Mouse (Mus musculus): Measurements from ENCODE around the gene Orc5. TPM values are rescaled to one million over a fixed set of nuclear protein-coding genes. Genes with fewer than 3 reads are reported as not detected.

The Orc5 gene
- 0.69 and 0.72 TPM in 2 replicates for polyA plus RNA-seq (2012)

- no peak for TF ChIP-seq TAL1 (IDR thresholded peaks at IDR 0.05; ENCODE audit: low read length)
- no peak; the same call in 1 of the 2 replicates for TF ChIP-seq GATA1 (IDR thresholded peaks at IDR 0.05; ENCODE audit: low read length)
- H3K27me3 ChIP-seq (ENCODE audit: control insufficient read depth), result no peaks in the 10 kb centered on the region
- H3K36me3 ChIP-seq (ENCODE audit: control insufficient read depth), result peaks cover 60% of the 10 kb centered on the region
- peak within 1 kb of the TSS; percentile 79 for H3K4me3 ChIP-seq (replicated peaks)
- H3K9me3 ChIP-seq (ENCODE audit: control insufficient read depth, low read length), result peaks cover 25% of the 10 kb centered on the region
- peaks cover 69% of the 10 kb centered on the region for H3K4me1 ChIP-seq (ENCODE audit: control insufficient read depth)
These were observed at the start of gene Orc5 for GRCm38 (mm10) chr5:22550033-22550551. Gene Orc5, minus strand, starts transcription at chr5:22550429.

GRCm38 (mm10) chr5:22596981-22597380 lies 46.8 kb upstream of the Orc5 start:
- no peak overlapping the region for H3K4me3 ChIP-seq (replicated peaks)
- no peaks in the 10 kb centered on the region for H3K27me3 ChIP-seq (ENCODE audit: control insufficient read depth)
- H3K9me3 ChIP-seq (ENCODE audit: control insufficient read depth, low read length), result no peaks in the 10 kb centered on the region
- H3K36me3 ChIP-seq (ENCODE audit: control insufficient read depth), result no peaks in the 10 kb centered on the region
- TF ChIP-seq GATA1 (IDR thresholded peaks at IDR 0.05; ENCODE audit: low read length) (no peak), TAL1 (IDR thresholded peaks at IDR 0.05; ENCODE audit: low read length) (no peak)
- no peaks in the 10 kb centered on the region for H3K4me1 ChIP-seq (ENCODE audit: control insufficient read depth)

GRCm38 (mm10) chr5:22589370-22589966 lies 39.2 kb upstream of the Orc5 start:
- TF ChIP-seq TAL1 (IDR thresholded peaks at IDR 0.05; ENCODE audit: low read length), result no peak
- no peak for TF ChIP-seq GATA1 (IDR thresholded peaks at IDR 0.05; ENCODE audit: low read length)
- Histone ChIP-seq H3K9me3 (ENCODE audit: control insufficient read depth, low read length) (no peaks in the 10 kb centered on the region), H3K27me3 (ENCODE audit: control insufficient read depth) (peaks cover 2% of the 10 kb centered on the region; the same call in 1 of the 2 replicates)

GRCm38 (mm10) chr5:22587492-22587891 lies 37.3 kb upstream of the Orc5 start:
- TF ChIP-seq GATA1 (IDR thresholded peaks at IDR 0.05; ENCODE audit: low read length) (no peak), TAL1 (IDR thresholded peaks at IDR 0.05; ENCODE audit: low read length) (no peak)
- Histone ChIP-seq H3K4me3 (replicated peaks) (no peak overlapping the region), H3K27me3 (ENCODE audit: control insufficient read depth) (peaks cover 5% of the 10 kb centered on the region), H3K36me3 (ENCODE audit: control insufficient read depth) (no peaks in the 10 kb centered on the region), H3K4me1 (ENCODE audit: control insufficient read depth) (no peaks in the 10 kb centered on the region), H3K9me3 (ENCODE audit: control insufficient read depth, low read length) (no peaks in the 10 kb centered on the region)

More at GRCm38 (mm10) chr5:22589370-22589966, 39.2 kb upstream of the Orc5 start:
- no peaks in the 10 kb centered on the region for H3K36me3 ChIP-seq (ENCODE audit: control insufficient read depth)
- H3K4me3 ChIP-seq (replicated peaks), result no peak overlapping the region
- H3K4me1 ChIP-seq (ENCODE audit: control insufficient read depth), result no peaks in the 10 kb centered on the region

GRCm38 (mm10) chr5:22584556-22584955 lies 34.3 kb upstream of the Orc5 start:
- H3K4me3 ChIP-seq (replicated peaks), result no peak overlapping the region
- peaks cover 12% of the 10 kb centered on the region for H3K27me3 ChIP-seq (ENCODE audit: control insufficient read depth)
- H3K4me1 ChIP-seq (ENCODE audit: control insufficient read depth), result no peaks in the 10 kb centered on the region
- no peak for TF ChIP-seq GATA1 (IDR thresholded peaks at IDR 0.05; ENCODE audit: low read length)
- TF ChIP-seq TAL1 (IDR thresholded peaks at IDR 0.05; ENCODE audit: low read length), result no peak
- no peaks in the 10 kb centered on the region for H3K9me3 ChIP-seq (ENCODE audit: control insufficient read depth, low read length)
- H3K36me3 ChIP-seq (ENCODE audit: control insufficient read depth), result no peaks in the 10 kb centered on the region

GRCm38 (mm10) chr5:22578011-22578410 lies 27.8 kb upstream of the Orc5 start:
- H3K4me1 ChIP-seq (ENCODE audit: control insufficient read depth), result no peaks in the 10 kb centered on the region
- peaks cover 14% of the 10 kb centered on the region for H3K27me3 ChIP-seq (ENCODE audit: control insufficient read depth)
- H3K9me3 ChIP-seq (ENCODE audit: control insufficient read depth, low read length), result no peaks in the 10 kb centered on the region
- no peak for TF ChIP-seq TAL1 (IDR thresholded peaks at IDR 0.05; ENCODE audit: low read length)
- no peak for TF ChIP-seq GATA1 (IDR thresholded peaks at IDR 0.05; ENCODE audit: low read length)
- no peak overlapping the region for H3K4me3 ChIP-seq (replicated peaks)
- H3K36me3 ChIP-seq (ENCODE audit: control insufficient read depth), result no peaks in the 10 kb centered on the region

- Histone ChIP-seq H3K27me3 (ENCODE audit: control insufficient read depth) (peaks cover 6% of the 10 kb centered on the region), H3K4me1 (ENCODE audit: control insufficient read depth) (no peaks in the 10 kb centered on the region), H3K36me3 (ENCODE audit: control insufficient read depth) (no peaks in the 10 kb centered on the region), H3K9me3 (ENCODE audit: control insufficient read depth, low read length) (no peaks in the 10 kb centered on the region), H3K4me3 (replicated peaks) (no peak overlapping the region)
- TF ChIP-seq GATA1 (IDR thresholded peaks at IDR 0.05; ENCODE audit: low read length) (no peak), TAL1 (IDR thresholded peaks at IDR 0.05; ENCODE audit: low read length) (no peak)
These were observed 24.5 kb upstream of the Orc5 start for GRCm38 (mm10) chr5:22574751-22575150.

GRCm38 (mm10) chr5:22574161-22574560 lies 23.9 kb upstream of the Orc5 start:
- no peak overlapping the region for H3K4me3 ChIP-seq (replicated peaks)
- no peaks in the 10 kb centered on the region for H3K4me1 ChIP-seq (ENCODE audit: control insufficient read depth)
- peaks cover 6% of the 10 kb centered on the region for H3K27me3 ChIP-seq (ENCODE audit: control insufficient read depth)
- H3K9me3 ChIP-seq (ENCODE audit: control insufficient read depth, low read length), result no peaks in the 10 kb centered on the region
- H3K36me3 ChIP-seq (ENCODE audit: control insufficient read depth), result no peaks in the 10 kb centered on the region
- TF ChIP-seq GATA1 (IDR thresholded peaks at IDR 0.05; ENCODE audit: low read length) (no peak), TAL1 (IDR thresholded peaks at IDR 0.05; ENCODE audit: low read length) (no peak)

GRCm38 (mm10) chr5:22573696-22574095 lies 23.5 kb upstream of the Orc5 start:
- Histone ChIP-seq H3K27me3 (ENCODE audit: control insufficient read depth) (peaks cover 4% of the 10 kb centered on the region; the same call in 1 of the 2 replicates), H3K9me3 (ENCODE audit: control insufficient read depth, low read length) (no peaks in the 10 kb centered on the region), H3K4me1 (ENCODE audit: control insufficient read depth) (no peaks in the 10 kb centered on the region), H3K4me3 (replicated peaks) (no peak overlapping the region), H3K36me3 (ENCODE audit: control insufficient read depth) (no peaks in the 10 kb centered on the region)
- TF ChIP-seq TAL1 (IDR thresholded peaks at IDR 0.05; ENCODE audit: low read length), result no peak
- no peak for TF ChIP-seq GATA1 (IDR thresholded peaks at IDR 0.05; ENCODE audit: low read length)
